Mouse (Mus musculus) splenic B cell, adult 2 months (primary cell): Measurements from ENCODE around the gene Slc6a9.

Experiments
- DNase-seq: peaks from one replicate; pipeline ENCODE4 v3.0.0-alpha.2; 2011; ENCODE audit warnings: low read depth, low spot score
- H3K27me3 ChIP-seq: 2 replicates; pipeline ENCODE4 v1.6.1; 2012; ENCODE audit warnings: mild to moderate bottlenecking, low read length, moderate library complexity, mixed read lengths; ENCODE audit not compliant: control insufficient read depth, poor library complexity, insufficient read depth, severe bottlenecking
- H3K36me3 ChIP-seq: 2 replicates; pipeline ENCODE4 v1.6.1; 2012; ENCODE audit warnings: mild to moderate bottlenecking, low read length, moderate library complexity, mixed read lengths; ENCODE audit not compliant: control insufficient read depth, poor library complexity, insufficient read depth, severe bottlenecking

Gene Slc6a9

DNA sequence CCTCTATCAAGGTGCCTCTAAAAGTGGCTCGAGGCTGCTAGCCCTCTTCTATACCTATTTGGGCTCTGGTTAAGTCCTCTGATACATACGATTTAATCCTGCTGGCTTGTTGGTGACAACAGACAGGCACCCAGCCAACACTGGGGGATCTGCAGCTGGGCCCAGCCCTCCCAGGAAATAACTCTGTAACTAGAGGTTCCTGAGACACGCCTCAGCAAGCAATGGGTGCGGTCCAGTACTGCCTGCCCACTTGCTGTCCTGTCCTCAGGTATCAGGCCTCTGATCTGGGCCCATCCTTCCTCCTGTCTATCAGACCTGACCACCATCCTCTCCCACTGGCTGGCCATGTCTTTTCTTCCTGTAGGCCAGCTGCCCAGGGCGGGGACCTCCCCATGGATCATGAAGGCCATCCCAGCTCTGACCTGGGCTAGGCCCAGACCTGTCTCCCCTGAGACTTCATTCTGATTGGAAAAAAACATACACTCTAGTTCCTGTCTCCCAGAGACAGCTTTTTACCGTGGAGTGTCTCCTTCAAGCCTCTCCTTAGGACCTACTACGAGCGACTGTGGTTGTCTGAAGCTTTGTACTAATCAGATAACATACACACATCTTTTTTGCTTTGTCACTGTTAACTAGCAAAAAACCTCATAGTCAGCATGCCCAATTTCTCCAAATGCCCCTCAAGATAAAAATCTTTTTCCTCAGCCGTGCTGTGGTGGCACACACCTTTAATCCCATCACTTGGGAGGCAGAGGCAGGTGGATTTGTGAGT is 2.2 kb upstream of the Slc6a9 start:
- no peaks in the 10 kb centered on the region for H3K27me3 ChIP-seq
- DNase-seq, result no peak
- H3K36me3 ChIP-seq, result no peaks in the 10 kb centered on the region

DNA sequence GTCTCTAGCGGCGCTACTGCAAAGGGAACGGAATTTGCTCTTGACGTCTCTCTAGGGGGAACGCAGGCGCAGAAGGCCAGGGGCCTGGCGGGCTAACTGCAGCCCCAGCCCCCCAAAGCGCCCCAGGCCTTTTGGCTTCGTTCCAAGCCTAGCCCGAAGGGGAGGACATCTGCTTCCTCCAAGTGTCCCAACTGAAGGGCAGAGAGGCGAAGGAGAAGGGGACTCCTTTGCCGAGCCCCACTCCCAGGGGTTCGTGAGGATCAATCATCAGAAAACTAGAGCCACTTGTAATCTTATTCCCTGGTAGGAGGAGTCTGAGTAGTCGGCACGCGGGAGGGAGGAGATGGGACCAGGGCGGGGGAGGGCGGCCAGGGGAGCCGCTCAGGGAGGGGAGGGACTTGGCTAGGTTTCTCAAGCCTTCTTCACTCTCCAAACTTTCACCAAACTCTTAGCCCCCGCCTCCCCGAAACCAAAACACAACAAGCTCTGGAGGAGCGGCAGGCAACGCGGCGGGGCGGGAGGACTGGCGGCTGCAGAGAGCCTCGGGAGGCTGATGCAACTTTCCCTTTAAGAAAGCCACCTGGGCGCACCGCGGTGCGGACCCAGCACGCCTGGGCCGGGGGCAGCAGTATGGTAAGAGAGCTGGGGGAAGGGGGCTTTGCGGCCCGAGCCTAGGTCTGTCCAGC is 682 bp downstream of the Slc6a9 start:
- H3K27me3 ChIP-seq, result no peaks in the 10 kb centered on the region
- peak; percentile 22 for DNase-seq
- H3K36me3 ChIP-seq, result no peaks in the 10 kb centered on the region

DNA sequence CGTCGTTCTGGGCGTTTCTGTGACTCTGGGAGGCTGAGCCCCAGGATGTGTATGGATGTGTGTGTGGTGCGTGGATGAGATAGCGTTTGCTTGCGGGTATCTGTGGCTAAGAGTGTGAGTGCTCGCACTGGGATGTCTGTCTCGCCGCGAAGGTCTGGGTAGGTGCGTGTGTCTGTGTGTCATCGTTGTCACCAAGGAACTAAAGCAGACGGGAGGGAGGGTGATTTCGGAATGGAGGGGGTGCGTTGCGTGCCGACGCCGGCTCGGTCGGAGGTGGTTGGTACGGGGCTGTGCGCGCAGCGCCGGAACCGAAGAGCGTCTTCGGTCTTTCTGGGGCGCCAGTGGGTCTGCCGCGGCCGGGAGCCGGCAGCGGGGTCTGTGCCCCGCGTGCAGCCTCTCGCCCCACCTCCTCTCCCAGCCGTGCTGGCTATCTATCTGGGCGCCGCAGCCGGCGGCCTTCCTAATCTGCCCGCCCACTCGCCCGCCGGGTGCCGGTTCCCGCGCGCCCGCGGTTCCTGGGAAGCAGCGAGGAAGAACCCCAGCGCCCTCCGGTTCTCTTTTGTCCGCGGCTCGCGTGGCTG is 1.3 kb downstream of the Slc6a9 start:
- Histone ChIP-seq H3K27me3 (no peaks in the 10 kb centered on the region), H3K36me3 (no peaks in the 10 kb centered on the region)
- DNase-seq, result peak; percentile 35

DNA sequence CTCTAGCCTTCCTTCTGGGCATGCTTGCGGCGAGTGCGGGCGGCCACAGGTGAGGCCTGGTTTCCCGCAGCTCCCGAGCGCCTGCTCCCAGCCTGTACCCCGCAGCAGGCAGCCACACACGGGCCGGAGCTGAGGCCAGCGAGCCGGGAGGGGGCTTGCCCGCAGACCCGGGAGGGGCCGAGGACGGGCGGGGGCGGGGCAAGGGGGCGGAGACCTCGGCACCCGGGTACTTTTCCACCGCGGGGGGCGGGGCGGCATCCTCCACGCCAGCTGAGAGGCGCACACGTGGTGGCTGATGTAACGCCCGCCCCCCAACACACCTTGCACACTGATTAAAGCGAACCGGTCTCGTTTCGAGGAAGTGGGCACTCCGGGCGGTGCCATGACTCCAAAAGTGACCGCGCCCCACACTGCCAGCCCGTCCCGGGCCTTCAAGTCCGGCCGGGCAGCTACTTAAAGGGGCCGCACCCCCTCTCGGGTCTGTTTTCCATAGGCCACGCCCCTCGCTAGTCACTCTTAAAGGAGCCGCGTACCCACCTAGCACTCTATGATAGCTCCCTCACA is 2.0 kb downstream of the Slc6a9 start:
- Histone ChIP-seq H3K36me3 (no peaks in the 10 kb centered on the region), H3K27me3 (no peaks in the 10 kb centered on the region)
- DNase-seq, result peak; percentile 85

DNA sequence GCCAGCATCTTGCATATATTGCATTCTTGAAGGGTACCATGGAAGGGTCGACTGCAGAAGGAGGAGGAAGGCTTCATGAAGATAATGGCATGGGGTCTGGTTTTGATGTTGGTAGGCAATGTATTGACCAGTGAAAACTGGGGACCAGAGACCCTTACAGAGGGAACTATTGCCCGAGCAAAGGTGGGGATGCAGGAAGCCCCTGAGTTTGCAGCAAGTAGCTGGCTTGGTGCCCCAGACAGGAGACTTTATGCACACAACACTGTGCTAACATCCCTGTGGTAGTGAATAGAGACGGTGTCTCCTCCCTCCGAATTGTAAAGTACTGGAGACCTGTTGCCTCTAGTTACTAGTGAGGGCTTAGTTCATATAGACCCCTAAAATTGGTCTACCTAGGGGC is 3.0 kb downstream of the Slc6a9 start:
- H3K36me3 ChIP-seq, result no peaks in the 10 kb centered on the region
- H3K27me3 ChIP-seq, result no peaks in the 10 kb centered on the region
- no peak for DNase-seq

DNA sequence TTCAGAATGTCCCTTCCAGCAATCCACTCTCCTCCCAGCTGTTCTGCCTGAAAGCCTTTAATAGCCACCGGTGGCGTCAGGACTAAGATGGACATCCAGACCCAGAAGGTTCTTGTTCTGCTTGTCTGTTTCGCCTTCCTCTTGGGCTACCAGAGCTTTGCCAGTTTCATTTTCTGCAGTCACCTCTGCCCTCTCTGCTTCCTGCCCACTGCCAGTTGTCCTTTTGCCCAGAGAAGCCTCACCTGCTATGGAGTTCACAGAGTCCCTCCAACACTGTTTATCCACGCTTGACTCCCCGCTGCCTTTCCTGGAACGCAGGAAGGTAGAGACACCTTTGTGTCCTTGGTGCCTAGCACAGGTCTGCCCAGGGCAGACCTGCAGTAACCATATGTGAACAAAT is 5.1 kb downstream of the Slc6a9 start:
- Histone ChIP-seq H3K36me3 (no peaks in the 10 kb centered on the region), H3K27me3 (no peaks in the 10 kb centered on the region)
- no peak for DNase-seq

DNA sequence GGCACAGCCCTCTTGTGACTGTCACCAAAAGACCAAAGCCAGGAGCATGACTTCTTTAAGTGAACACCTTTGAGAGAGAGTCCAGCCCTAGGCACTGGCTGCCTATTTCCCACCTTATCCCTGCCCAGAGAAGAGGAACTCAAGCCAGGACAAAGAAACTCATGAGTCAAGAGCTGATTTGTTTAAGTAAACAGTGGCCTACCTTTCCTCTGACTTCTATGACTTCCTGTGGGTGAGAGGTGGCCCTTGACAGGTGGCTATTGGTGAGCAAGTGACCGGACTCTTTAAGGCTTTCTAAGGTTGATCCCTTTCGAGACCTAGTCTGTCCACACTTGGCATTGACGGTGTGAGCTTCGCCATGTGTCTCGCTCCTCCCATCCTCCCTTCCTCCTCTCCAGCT is 6.5 kb downstream of the Slc6a9 start:
- no peak for DNase-seq
- no peaks in the 10 kb centered on the region for H3K36me3 ChIP-seq

DNA sequence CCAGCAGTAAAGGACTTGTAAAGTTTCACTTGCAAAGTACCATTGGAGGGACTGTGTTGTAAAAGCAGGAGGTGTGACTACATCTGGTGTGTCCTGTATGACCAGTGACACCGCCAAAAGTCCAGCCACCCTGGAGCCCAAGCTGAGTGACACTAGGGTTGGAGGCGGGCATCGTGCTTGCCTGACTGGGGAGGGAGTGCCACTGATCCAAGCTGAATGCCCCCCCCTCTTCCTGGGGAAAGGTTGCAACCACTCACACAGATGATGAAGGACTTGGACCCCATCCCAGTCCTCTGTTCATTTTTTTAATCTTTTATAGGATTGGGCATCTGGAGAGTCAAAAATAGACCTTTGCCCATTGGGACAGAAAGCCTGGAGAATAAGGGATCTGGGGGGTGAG is 7.3 kb downstream of the Slc6a9 start:
- Histone ChIP-seq H3K27me3 (no peaks in the 10 kb centered on the region), H3K36me3 (no peaks in the 10 kb centered on the region)
- no peak for DNase-seq

More for the DNA sequence above, 6.5 kb downstream of the Slc6a9 start:
- no peaks in the 10 kb centered on the region for H3K27me3 ChIP-seq

DNA sequence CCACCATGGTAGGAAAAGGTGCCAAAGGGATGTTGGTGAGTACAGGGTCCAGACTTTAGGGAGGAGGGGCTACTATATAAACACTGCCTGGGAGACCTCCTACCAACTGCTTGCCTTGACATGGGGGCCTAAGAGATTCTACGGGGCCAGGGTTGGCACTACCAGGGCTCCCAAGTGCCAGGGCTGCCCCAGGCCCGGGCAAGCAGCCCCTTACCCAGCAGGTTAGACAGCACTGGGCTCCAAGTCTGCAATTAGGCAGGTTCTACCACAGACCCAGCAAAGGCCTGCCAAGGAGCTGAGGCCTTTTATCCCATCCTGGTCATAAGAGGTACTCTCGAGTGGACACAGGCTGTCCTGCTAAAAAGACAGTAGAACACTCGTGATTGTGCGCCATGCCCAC is 8.8 kb downstream of the Slc6a9 start:
- H3K36me3 ChIP-seq, result no peaks in the 10 kb centered on the region
- no peaks in the 10 kb centered on the region for H3K27me3 ChIP-seq
- DNase-seq, result no peak

DNA sequence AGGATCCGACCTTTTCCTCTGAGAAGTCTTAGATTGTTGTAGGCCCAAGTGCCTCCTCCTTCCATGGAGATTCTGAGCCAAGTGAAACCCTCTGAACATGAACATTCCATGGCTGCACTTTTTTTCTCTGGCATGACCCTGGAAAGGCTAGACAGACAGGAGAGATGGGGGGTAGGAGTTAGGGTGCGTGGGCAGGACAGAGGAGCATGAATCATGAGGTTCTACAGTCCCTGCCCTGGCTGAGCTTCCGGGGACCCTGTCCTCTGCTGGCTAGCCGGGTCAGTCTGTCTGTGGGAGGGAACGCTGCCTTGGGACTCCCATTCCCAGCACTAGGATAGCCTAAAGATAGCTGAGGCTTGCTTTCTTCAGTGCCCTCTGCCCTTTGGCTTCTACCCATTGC is 10.2 kb downstream of the Slc6a9 start:
- no peaks in the 10 kb centered on the region for H3K27me3 ChIP-seq
- no peak for DNase-seq
- H3K36me3 ChIP-seq, result no peaks in the 10 kb centered on the region

DNA sequence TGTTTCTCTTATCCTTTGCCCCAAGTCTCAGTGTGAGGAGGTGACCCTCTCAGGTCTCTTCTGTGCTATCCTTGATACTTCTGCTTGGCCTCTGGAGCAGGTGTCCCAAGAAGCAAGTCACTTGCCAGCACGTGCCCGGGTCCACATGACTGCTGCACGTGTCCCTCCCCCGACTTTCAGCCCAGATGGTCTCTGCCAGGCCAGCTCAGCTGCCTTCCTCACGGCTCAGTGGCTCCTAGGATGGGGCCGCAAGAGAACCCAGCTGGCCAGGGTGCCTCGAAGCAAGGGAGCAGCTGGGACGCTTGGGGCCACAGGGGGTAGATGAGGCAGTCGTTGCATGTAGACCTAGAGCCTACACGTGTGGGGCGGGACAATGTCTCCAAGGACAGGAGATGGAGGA is 11.0 kb downstream of the Slc6a9 start:
- H3K36me3 ChIP-seq, result no peaks in the 10 kb centered on the region
- DNase-seq, result no peak
- H3K27me3 ChIP-seq, result no peaks in the 10 kb centered on the region

DNA sequence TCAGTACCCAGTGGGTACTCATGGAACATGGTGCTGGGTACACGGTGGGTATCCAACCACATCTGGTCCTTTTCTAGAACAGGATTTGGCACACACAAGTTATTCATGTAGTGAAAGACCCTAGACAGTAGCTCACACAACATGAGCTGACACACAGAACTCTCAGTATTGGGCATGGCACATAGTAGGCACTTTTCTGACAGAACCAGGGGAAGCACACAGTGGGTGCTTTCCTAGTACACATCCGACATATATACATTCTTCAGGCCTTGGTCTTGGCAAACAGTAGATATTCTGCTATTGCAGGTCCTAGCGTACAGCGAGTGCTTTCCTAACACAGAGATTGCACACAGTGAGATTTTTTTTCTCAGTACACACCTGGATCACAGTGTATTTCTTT is 12.0 kb downstream of the Slc6a9 start:
- DNase-seq, result no peak
- Histone ChIP-seq H3K27me3 (no peaks in the 10 kb centered on the region), H3K36me3 (no peaks in the 10 kb centered on the region)

DNA sequence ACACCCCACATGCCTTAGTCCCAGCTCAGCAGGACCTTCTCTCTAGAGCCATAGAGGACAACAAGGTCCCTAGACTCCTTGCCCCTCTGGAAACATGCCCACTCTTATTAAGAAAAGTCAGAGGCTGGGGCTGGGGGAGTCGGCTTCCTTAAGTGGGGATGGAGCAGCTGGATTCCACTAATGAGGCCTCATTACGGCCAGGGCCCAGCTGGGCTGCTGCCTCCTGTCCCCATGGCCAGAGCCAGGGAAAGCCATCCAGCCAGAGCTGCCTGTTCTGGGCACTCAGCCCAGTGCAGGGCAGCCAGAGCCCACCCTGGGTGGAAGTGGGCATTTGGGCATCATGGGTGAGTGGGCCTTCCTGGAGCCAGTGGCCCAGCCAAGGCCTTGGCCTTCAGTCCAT is 12.7 kb downstream of the Slc6a9 start:
- no peak for DNase-seq
- no peaks in the 10 kb centered on the region for H3K36me3 ChIP-seq
- no peaks in the 10 kb centered on the region for H3K27me3 ChIP-seq

DNA sequence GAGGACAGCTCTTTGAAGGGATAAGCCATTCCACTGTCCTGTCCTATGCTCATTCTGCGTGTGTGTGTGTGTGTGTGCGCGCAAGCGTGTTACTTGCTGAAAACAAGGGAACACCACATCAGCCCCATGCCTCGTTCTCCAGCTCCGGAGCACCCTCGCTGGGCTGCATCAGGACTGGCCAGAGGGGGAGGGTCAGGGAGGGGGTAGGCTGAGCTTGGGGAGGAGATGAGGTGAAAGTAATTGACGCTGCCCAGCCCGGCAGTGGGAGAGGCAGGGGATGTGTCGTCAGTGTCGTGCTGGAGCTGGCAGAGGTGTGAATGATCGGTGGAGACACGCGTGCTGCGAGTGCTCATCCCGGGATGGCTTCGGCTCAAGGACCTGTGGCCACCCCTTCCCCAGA is 14.8 kb downstream of the Slc6a9 start:
- DNase-seq, result no peak
- Histone ChIP-seq H3K36me3 (no peaks in the 10 kb centered on the region), H3K27me3 (no peaks in the 10 kb centered on the region)

DNA sequence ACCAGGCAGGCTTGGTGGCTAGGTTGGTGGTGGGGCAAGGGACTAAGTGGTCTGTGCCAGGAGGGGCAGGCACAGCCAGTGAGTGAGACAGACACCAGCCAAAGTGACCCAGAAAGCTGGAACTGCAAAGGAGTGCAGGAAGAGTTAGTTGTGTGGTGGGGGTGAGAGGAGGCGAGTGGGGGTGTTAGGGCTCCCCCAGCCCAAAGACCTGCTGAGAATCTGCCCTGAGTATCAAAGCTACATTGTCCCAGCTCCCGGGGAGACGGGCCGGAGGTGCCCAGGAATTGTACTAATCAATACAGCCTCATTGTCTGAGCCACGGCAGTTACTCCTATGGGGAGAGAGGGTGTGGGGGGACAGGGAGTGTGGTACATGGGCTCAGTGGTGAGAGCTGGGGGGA is 15.2 kb downstream of the Slc6a9 start:
- Histone ChIP-seq H3K36me3 (no peaks in the 10 kb centered on the region), H3K27me3 (no peaks in the 10 kb centered on the region)
- no peak for DNase-seq
